Mouse (Mus musculus): Measurements from ENCODE around the gene Rbm20. TPM values are rescaled to one million over a fixed set of nuclear protein-coding genes. Genes with fewer than 3 reads are reported as not detected.
"Not testable (repeated sequence)": the region's sequence is repeated elsewhere in the genome, so short reads cannot be mapped to it uniquely, and the experiment has no call there.

The Rbm20 gene
- total and polyA plus RNA-seq, 3 experiments = 143 to 231 (median 194) TPM

DNA sequence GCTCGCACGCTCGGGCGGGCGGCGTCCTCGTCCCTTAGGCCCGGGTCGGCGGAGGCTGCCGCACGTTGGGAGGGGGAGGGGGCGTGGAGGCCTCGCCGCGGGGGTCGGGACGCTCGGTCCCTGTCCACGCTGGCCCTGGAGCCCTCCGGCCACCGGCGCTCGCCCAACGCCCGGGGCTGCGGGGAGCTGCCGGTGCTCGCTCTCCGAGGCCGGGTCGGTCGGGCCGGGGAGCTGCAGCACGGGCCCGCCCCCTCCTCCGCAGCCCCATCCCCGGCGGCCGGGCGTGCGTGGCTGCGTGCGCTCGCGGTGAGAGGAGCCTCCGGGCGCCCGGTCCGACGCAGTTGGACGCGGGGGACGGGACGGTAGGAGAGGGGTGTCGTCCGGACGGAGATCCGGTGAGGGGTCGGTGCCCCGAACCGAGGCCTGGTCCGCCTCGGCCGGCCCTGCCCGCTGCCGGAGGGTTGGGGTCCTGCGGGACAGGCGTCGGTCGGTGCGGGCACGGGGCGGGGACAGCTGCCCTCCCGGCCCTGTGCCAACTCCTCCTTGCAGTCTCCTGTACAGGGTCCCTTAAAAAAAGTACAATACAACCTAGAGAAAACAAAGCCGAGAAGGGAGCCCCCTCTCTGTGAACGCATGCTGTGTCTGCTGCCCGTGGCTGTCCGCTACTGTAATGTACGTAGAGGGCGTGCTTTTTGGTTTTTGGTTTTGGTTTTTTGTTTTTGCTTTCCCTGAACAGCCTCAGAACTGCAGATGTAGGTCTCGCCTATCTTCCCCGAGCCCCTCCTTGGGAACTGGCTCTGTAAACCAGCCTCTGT lies 226.6 kb downstream of the Rbm20 start:
- Histone ChIP-seq H3K27ac (peak overlapping the region; percentile 99), H3K4me3 (peak overlapping the region; percentile 70), H3K79me2 (replicated peaks; ENCODE audit: control insufficient read depth, insufficient read depth, low read length) (peaks cover 6% of the 10 kb centered on the region; the same call in 1 of the 2 replicates), H3K27me3 (ENCODE audit: control insufficient read depth, insufficient read depth, low read length) (no peaks in the 10 kb centered on the region), H3K4me1 (ENCODE audit: control insufficient read depth, insufficient read depth, low read length) (peaks cover 15% of the 10 kb centered on the region), H3K9ac (ENCODE audit: low read depth, low read length) (peak overlapping the region; percentile 99), H3K36me3 (ENCODE audit: control insufficient read depth, insufficient read depth, low read length) (no peaks in the 10 kb centered on the region; the same call in 1 of the 2 replicates)
- TF ChIP-seq POLR2A (IDR thresholded peaks at IDR 0.05; ENCODE audit: insufficient read depth, low read depth, low read length) = 0 out of 2 replicates have a peak, but pooled peaks have one; percentile 13
- no peak for TF ChIP-seq EP300 (IDR thresholded peaks at IDR 0.05; ENCODE audit: insufficient read depth, low read depth, low read length)
- peak; percentile 74 for TF ChIP-seq CTCF (IDR thresholded peaks at IDR 0.05)
- WGBS = under 1% methylated on average over 82 of the region's 83 CpGs
- DNase-seq = peak; percentile 63 to 77
- intact Hi-C loops (cut with DNase I) = loop anchor here (2.0 to 10.0 kb wide), 4 partner anchors 39 to 259 kb away; no protein-coding TSS in a partner anchor

- no peak for TF ChIP-seq EP300 (IDR thresholded peaks at IDR 0.05; ENCODE audit: insufficient read depth, low read depth, low read length)
- no peak for TF ChIP-seq CTCF (IDR thresholded peaks at IDR 0.05)
- no peak for TF ChIP-seq POLR2A (IDR thresholded peaks at IDR 0.05; ENCODE audit: insufficient read depth, low read depth, low read length)
- 25% methylated on average over 7 of the region's 7 CpGs for WGBS
- no peak for DNase-seq
- Histone ChIP-seq H3K36me3 (ENCODE audit: control insufficient read depth, insufficient read depth, low read length) (no peaks in the 10 kb centered on the region; the same call in none of the 2 replicates), H3K9ac (ENCODE audit: low read depth, low read length) (no peak overlapping the region; the same call in 1 of the 2 replicates), H3K4me1 (ENCODE audit: control insufficient read depth, insufficient read depth, low read length) (peaks cover 15% of the 10 kb centered on the region), H3K27ac (no peak overlapping the region), H3K4me3 (peak overlapping the region; percentile 70), H3K79me2 (replicated peaks; ENCODE audit: control insufficient read depth, insufficient read depth, low read length) (peaks cover 6% of the 10 kb centered on the region; the same call in 1 of the 2 replicates), H3K27me3 (ENCODE audit: control insufficient read depth, insufficient read depth, low read length) (no peaks in the 10 kb centered on the region)
- intact Hi-C loops (cut with DNase I) = loop anchor here (5.0 to 10.0 kb wide), 3 partner anchors 53 to 260 kb away; no protein-coding TSS in a partner anchor
Observed at GRCm38 (mm10) chr19:53904833-53905480, 227.9 kb downstream of the Rbm20 start.

DNA sequence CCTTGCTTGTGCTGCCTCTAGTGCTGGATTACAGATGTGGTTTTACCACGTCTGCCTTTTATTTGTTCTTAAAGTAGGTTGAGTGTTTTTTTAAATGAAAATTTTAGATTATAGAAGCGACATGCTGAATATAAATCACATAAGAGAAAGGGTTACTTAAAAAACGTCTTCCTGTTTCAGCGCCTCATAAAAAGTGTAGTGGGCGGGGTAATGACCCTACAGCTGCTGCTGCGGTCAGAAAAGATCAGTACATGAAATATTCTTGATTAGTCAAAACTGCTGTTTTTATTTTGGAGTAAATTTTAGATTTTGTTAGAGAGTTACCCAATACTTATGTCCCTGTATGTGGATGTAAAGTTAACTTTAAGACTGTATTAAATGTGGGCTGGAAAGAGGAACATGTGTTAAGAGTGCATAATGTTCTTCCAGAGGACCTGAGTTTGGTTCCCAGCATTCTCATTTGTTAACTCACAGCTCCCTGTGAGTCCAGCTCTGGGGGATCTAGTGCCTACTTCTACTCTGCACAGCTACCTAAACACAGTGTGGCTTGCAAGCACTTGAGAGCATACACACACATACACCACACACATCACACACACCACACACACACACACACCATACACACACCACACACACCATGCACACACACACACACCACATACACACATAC lies 229.1 kb downstream of the Rbm20 start:
- no peak overlapping the region for H3K4me3 ChIP-seq
- H3K79me2 ChIP-seq (replicated peaks; ENCODE audit: control insufficient read depth, insufficient read depth, low read length) = peaks cover 6% of the 10 kb centered on the region; the same call in 1 of the 2 replicates
- intact Hi-C loops (cut with DNase I) = loop anchor here (10.0 kb wide), 1 partner anchor 261 kb away; no protein-coding TSS in a partner anchor
- H3K4me1 ChIP-seq (ENCODE audit: control insufficient read depth, insufficient read depth, low read length) = peaks cover 15% of the 10 kb centered on the region
- H3K36me3 ChIP-seq (ENCODE audit: control insufficient read depth, insufficient read depth, low read length) = no peaks in the 10 kb centered on the region; the same call in none of the 2 replicates
- no peak for DNase-seq
- WGBS = 34% methylated on average over 6 of the region's 6 CpGs
- H3K27me3 ChIP-seq (ENCODE audit: control insufficient read depth, insufficient read depth, low read length) = no peaks in the 10 kb centered on the region
- TF ChIP-seq EP300 (IDR thresholded peaks at IDR 0.05; ENCODE audit: insufficient read depth, low read depth, low read length) = no peak
- TF ChIP-seq CTCF (IDR thresholded peaks at IDR 0.05) = peak; percentile 17; the same call in 1 of the 2 replicates
- H3K9ac ChIP-seq (ENCODE audit: low read depth, low read length) = no peak overlapping the region
- no peak overlapping the region for H3K27ac ChIP-seq

DNA sequence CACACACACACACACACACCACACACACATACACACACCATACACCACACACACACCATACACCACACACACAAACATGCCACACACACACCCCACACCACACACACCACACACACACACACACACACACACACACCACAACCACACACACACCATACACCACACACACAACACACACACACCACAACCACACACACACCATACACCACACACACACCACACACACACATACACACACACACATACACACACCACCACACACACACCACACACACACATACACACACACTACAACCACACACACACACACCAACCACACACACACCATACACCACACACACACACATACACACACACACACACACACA lies 229.6 kb downstream of the Rbm20 start:
- not testable (repeated sequence) for H3K36me3 ChIP-seq (ENCODE audit: control insufficient read depth, insufficient read depth, low read length); H3K27ac ChIP-seq; DNase-seq; H3K27me3 ChIP-seq (ENCODE audit: control insufficient read depth, insufficient read depth, low read length); H3K9ac ChIP-seq (ENCODE audit: low read depth, low read length); H3K79me2 ChIP-seq (replicated peaks; ENCODE audit: control insufficient read depth, insufficient read depth, low read length); H3K4me3 ChIP-seq
- intact Hi-C loops (cut with DNase I) = loop anchor here (10.0 kb wide), 1 partner anchor 262 kb away; no protein-coding TSS in a partner anchor
- peaks cover 14% of the 10 kb centered on the region for H3K4me1 ChIP-seq (ENCODE audit: control insufficient read depth, insufficient read depth, low read length)

DNA sequence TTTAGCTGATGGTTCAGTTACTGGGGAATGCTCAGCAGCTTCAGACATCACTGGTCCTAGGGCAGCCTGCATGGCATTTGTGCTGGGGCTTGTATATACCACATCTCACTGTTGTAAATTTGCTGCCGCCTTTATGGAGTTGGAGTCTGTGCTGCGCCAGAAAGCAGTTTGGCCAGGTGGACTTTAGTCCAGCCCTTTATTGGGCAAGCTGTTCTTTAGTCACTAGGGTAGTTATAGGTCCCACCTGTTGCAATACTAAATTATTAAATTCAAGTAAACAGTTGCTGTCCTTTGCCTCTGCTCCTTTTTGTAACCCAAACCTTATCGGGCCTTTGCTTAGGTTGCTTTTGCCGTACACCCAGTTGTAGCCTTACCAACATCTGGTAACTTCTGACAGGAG lies 237.8 kb downstream of the Rbm20 start:
- intact Hi-C loops (cut with DNase I) = no loop called here
- H3K79me2 ChIP-seq (replicated peaks; ENCODE audit: control insufficient read depth, insufficient read depth, low read length) = no peaks in the 10 kb centered on the region
- H3K4me1 ChIP-seq (ENCODE audit: control insufficient read depth, insufficient read depth, low read length) = peaks cover 2% of the 10 kb centered on the region; the same call in 1 of the 2 replicates
- DNase-seq = no peak
- peaks cover 11% of the 10 kb centered on the region for H3K36me3 ChIP-seq (ENCODE audit: control insufficient read depth, insufficient read depth, low read length)
- TF ChIP-seq POLR2A (IDR thresholded peaks at IDR 0.05; ENCODE audit: insufficient read depth, low read depth, low read length) (no peak), EP300 (IDR thresholded peaks at IDR 0.05; ENCODE audit: insufficient read depth, low read depth, low read length) (no peak), CTCF (IDR thresholded peaks at IDR 0.05) (no peak)
- H3K27ac ChIP-seq = no peak overlapping the region
- no peak overlapping the region for H3K9ac ChIP-seq (ENCODE audit: low read depth, low read length)
- H3K27me3 ChIP-seq (ENCODE audit: control insufficient read depth, insufficient read depth, low read length) = no peaks in the 10 kb centered on the region
- H3K4me3 ChIP-seq = no peak overlapping the region
- 95% methylated on average over 4 of the region's 4 CpGs for WGBS

Other genes starting within 250 kb of the Rbm20 start
- gene Dusp5, start 148.2 kb upstream of the Rbm20 start, total RNA-seq (2021) = 1 to 10 TPM; 4.7 to 6.9 TPM
- 7.5 and 7.6 TPM in 2 replicates for gene Dusp5, start 148.2 kb upstream of the Rbm20 start, polyA plus RNA-seq (2012; rRNA removed)
- 10 to 100 TPM; 65.8 to 74.1 TPM for gene Nutf2-ps1, start 88.2 kb upstream of the Rbm20 start, total RNA-seq (2021)
- gene Nutf2-ps1, start 88.2 kb upstream of the Rbm20 start, polyA plus RNA-seq (2012; rRNA removed) = 155 and 162 TPM in 2 replicates
- 10 to 100 TPM; 20.4 to 20.6 TPM for gene Smc3, start 76.9 kb upstream of the Rbm20 start, total RNA-seq (2021)
- 3.4 and 6.1 TPM in 2 replicates for gene Smc3, start 76.9 kb upstream of the Rbm20 start, polyA plus RNA-seq (2012; rRNA removed)
- gene Pdcd4, start 214.9 kb downstream of the Rbm20 start, total RNA-seq (2021) = 10 to 100 TPM; 21.1 to 22.9 TPM
- gene Pdcd4, start 214.9 kb downstream of the Rbm20 start, polyA plus RNA-seq (2012; rRNA removed) = 4.2 and 8.0 TPM in 2 replicates

Measured in heart, adult 2 months (tissue).